Mouse (Mus musculus): ENCODE measurements at regions not wholly inside any gene's neighbourhood (a gene's known extent, or its start where the extent isn't known, plus 50 kb on each side); places are given as distances from the start of the nearest gene placed in this dataset.

DNA sequence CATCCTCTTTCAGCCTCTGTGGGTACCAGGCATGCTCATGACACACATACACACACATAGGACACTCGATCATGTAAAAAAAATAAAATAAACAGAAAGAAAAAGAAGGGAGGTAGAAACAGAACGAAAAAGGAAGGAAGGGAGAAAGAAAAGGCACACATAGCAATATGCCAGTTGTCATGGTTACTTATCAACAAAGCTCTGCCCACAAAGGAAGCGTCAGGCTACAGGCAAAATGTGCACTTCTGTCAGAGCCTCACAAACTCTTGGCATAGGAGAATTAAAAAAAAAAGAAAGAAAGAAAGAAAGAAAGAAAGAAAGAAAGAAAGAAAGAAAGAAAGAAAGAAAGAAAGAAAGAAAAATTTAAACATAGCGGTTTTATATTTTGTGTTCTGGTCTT lies 56.9 kb upstream of the Sox2 start:
- no peak for DNase-seq

DNA sequence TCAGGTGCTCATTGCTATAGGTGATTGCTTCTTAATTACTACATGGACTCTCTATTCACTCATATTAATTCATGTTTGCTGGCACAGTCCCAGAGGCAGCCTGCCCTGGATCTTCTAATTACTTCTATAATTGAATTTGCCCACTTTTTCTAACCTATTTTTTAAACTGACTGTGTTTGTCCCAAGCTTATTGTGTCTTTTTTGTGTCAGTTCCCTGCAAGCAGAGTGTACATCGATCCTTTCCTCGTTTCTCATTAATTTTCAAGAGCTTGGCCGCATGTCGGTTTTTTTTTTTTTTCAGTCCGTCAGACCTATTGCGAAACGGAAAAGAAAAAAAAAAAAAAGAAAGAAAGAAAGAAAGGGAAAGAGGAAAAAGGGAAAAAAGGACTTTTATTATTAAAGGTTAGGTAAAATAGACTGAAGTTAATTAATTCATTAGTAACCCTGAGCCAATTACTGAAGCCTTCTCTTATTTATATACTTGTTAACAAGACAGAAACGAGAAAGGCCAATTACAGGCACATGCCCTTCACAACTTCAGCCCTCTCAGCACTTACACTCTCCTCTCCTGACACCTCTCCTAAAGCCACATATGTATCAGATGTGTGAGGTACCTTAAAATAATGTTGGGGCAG lies 72.2 kb upstream of the Sox2 start:
- DNase-seq, result no peak

DNA sequence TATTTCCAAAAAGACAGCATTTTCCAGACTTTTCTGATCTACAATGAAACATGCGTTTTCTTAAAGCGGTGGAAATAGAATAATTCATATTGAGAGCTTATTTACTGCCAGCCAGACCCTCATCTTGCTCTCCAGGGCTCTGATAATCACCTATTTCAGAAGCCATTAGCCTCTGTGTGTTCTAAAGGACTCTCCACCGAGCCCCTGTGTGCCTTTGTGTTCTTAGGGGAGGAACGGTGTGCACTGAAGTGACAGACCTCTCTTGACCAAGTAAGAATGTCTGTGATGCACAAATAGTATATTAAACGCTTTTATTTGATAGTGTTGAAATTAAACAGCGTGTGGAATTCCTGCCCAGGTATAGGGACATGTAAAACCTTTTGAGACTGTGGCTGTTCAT lies 73.1 kb upstream of the Sox2 start:
- no peak for DNase-seq

DNA sequence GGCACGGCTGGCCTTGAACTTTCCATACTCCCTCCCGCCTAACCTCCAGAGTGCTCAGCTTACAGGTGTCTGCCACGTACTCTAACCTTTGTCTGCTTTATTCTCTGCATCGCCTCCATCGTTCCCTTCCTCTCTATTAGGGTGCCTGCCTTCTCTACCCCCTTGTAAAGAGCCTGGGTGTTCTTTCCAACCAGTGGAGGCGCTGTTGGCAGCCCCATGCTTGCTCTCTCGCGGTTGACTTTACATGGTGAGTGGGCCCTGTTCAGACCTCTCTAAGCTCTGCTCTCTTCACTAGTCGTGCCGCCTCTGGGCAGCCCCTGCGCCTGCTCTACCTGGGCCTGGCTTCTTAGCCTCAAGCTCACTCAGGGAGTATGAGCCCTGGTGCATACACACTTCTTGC lies 74.0 kb upstream of the Sox2 start:
- no peak for DNase-seq

DNA sequence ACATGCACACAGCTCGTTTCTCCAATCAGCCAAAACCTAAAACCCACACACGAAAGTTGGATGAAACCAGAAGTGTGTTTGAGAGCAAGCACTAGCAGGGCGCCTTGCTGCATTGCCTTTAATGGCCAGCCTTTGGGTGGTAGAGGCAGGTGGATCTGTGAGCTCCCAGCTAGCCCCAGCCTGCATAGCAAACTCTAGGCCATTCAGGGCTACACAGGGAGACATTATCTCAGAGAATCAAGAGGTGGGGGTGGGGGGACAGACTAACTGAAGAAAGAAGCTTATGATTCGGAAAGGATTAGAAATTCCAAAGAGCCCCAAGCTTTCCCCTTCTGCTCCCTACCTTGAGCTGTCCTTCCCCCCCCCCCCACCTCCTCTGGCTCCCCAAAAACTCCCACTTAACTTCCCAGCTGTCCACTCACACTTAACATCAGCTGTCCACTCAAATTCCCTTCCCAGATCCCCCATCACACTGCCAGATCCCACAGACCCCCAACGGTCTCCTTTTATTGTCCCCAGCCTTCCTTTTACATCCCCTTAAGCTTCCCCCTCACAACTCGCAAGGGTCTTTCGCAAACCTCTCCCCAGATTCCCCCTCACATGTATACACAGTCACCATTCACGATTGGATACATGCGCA lies 75.4 kb upstream of the Sox2 start:
- no peak for DNase-seq

DNA sequence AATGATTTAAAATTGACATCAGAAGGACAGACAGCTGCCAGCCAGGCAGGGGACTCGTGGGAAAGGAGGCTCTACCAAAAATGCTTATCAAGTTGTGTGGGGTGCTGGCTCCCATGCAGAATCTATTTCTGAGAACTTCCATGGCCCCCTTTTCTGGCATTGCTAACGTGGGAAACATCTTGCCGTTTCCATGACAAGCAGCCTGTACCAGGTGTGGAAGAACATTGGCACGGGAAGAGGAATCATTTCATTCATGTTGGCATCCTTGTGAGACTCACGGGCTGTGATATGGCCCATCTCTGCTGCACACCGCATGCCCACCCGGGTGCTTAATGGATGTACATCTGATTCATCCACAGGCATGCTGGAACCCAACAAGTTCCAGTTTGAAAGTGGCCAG lies 76.9 kb upstream of the Sox2 start:
- DNase-seq, result no peak

DNA sequence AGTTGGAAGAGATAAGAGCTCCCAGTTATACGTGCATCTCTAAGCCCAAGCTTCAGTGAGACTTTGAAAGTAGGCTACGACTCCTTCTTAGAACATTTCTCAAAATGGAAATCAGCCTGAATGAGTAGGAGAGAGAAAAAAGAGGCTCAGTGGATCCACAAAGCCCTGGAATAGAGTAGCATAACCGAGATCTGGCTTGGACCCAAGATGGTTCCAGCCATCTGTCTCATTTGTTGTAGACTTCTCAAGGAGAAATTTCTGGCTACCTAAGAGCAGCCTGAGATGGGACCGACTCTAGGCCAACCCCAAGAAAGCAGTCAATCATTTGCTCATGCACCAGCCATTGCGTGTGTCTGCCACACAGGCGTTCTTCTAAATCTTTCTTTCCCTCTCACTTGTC lies 78.1 kb upstream of the Sox2 start:
- DNase-seq, result no peak

DNA sequence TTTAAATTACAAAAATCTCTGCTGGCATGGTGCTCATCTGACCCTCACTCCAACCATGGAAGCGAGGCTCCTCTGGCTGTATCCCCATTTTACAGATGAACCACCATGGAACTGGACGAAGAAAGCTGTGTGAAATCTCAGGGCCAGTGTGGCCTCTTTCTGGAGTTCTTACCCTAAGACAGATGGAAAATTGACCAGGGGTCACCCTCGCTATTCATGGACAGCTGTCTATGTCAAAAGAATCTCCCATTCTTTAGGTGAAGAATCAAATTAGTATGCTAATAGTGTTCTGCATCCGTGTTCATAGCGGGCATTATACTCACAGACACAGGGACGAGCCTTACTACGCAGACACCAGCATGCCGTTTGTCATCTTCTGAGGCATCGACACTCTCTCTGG lies 78.6 kb upstream of the Sox2 start:
- no peak for DNase-seq

DNA sequence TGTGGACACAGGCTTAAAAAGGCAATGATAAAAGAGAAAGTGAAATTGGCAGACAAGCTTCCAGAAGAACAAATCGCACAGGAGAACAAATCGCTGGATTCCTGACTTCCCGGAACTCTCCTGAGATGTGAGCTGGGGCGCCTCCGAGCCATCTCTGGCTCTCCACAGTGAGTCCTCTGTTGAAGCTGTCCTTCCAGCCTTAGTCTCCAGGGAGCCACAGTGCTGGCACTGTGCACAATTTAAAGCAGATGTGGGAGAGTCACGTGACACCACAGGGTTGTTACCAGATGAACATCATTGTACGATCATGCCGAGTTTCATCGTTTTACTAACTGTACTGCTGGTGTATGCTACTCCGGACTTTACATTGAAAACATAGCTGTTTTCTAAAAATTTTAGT lies 80.2 kb upstream of the Sox2 start:
- no peak for DNase-seq

DNA sequence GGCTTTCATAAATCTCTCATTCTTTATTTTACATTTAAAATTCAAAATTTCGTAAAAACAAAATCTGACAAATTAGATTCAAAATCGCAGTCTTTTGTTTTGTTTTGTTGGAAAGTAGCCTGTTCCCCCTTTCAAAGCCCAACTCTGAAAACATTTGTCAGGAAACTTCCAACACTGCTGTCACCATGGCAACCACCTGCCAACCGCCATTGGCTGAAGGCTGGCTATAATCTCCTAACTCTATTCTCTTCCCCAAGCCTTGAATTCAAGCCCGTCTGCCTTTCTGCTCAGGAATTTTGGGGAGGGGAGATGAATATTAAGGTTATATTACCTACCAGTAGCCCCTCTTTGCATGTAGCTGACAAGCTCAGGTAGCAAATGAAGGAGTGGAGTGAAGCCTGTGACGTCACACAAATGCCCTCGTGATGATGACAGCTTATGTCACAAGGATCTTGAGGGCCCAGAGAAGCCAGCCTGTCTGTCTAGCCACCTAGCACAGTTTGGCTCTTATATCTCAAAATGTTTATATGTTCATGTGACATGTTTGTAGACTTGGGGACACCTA lies 82.0 kb upstream of the Sox2 start:
- no peak for DNase-seq

DNA sequence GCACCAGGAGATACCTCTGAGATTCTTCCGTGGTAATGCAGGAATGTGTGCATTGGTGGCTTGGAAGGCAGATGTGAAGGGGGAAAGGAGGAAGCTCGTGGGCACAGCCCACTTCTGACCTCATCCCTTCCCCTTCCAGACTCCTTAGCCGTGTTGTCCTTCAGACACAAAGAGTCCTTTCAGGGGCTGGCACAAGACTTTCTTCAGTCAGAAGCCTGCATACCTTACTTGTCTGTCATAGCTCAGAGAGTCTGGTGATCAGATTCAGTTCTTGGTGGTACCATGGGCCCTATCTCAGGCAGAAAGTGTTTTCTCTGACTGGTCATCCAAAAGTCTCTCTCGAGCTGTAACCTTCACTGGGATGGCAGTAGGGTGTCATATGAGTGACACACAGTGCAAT lies 84.8 kb upstream of the Sox2 start:
- no peak for DNase-seq

DNA sequence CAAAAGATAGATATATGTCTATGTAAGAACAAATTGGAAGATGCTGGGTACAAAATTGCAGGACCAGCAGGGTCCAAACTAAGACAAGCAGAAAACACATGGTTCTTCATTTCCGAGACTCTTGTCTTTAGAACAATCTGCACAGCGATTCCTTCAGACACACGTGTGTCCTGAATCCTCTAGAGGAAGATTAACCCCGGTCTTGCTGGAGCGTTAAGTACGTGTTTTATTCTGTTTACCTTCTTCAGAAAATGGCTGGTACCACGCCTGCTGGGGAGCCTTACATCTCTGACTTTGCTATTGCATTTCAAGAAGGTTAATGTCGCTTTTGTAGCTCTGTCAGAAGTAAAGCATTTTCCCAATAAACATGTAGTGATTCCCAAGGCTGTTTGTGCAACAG lies 87.3 kb upstream of the Sox2 start:
- DNase-seq, result no peak

DNA sequence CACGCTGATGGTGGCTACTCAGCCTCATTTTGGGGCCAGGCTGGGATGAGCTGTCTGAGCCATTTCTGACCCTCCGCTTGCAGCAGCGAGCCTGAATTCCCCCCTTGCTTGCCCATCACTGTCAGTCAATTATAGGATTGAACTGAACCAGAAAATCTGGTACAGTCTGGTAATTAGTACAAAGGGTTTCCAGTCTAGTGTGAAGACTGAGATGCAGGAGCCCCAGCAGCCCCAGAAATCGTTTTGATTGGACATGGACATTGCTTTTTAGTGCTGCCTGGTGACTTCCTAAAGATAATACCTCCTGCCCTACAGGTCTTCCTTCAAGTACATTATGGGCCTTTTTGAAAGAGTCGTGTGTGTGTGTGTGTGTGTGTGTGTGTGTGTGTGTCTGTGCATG lies 88.5 kb upstream of the Sox2 start:
- DNase-seq, result no peak

DNA sequence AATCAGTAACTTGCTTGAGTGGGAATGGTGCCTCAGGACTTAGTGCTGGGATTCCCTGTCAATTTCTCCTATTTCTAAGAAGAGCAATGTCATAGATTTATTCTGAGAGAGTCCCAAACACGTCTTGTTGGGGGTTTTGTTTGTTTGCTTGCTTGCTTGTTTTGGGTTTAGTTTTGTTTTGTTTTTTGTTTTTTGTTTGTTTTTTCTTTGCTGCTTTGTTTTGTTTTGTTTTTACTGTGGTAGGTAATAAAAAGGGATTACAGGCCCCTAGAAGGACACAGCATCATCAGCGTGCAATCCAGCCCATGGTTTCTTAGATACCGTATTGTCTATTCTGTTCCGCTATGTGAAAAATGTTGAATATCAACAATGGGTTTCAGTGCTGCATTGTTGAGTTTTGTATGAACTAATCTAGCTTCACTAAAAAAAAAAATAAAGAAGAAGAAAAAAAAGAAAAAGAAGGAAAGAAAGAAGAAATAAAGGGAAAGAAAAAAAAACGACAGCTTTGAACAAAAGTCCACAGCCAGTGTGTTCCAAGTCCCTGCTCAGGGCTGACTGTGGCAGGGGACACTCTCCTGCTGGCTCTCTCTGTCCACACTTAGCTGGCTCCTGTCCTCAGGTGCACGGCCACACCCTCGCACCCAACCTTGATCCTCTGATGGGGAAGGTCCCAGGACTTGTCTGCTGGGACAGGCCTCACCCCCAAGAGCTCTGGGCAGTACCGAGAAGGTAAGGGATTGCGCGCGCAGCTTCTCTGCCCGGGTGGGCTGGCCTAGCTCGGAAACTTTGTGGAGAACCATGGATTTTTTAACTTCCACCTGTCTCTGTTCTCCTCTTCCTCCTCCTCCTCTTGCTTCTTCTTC lies 90.1 kb upstream of the Sox2 start:
- no peak for DNase-seq

DNA sequence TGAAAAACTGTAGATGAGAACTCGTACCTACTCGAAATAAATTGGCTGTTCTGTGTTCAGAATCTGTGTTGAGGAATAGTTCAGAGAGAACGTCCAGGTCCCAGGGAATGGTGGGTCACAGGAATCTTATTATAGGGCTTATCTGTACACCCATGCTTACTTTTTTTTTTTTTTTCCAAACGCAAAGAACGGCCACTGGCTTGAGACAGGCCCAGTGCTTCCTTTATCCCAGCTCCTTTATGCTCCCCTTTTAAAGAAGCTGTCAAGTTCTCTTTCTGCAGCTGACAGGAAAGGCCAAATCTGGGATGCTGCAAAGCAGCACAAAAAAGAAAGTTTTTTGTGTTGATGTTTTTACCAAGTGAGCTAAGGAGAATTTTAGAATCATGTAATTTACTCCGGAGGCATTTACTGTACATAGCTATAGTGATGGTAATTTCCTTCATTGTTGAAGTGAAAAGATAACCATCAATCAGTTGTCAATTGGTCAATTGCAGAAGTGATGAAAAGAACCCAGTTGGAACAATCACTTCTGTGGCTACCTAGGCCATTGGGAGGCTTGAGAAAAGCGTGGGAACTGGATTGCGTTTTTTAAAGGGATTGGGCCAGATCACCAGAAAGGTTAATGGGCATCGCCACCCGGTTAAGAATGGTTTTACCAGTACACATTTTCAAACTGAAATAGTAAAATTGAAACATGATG lies 91.2 kb upstream of the Sox2 start:
- DNase-seq, result no peak

DNA sequence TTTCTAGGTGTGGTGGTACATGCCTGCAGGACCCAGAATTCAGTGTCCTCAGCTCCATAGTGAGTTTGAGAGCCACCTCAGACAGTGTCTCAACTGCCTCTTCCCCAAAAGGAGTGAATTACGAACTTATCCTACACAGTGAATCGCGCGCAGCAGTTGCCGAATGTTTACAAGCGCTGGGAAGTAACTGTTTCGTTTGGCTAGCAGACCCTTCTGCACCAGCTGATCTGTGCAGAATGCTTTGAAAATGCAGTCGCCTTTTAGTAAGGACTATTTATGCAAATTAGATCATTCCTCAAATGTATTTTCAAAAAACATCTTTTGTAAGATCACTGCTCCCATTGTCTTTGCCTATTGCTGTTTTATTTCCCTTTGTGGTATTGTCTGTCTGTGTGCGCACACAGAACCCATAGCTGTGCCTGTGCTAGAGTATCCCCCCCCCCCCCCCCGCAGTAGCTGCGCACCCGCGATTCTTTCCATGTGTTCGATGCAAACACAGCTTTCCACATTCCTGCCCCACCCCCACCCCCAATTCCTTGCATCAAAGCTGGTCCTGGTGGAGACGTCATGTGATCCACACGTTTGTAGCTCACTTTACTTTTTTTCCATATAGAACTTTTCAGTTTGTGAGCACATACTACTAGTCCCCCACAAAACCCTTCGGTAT lies 97.5 kb upstream of the Sox2 start:
- DNase-seq, result no peak

DNA sequence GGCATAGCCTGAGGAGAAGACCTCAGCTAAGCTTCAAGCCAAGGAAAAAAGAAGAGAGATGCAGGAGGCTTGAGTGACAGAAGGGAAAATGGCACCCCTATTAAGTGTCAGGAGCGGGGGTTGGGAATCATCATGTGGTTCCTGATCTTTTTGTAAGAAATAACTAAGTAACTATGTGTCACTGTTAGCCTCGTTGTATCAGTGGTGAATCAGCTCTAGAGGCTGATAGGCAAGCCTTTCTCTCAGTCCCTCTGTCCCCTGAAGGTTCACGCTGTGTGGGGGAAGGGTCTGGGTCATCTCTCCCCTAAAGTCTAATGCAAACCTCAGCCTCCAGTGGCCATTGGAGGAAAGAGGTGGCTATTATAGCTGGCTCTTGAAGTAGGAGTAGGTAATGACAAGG lies 99.1 kb upstream of the Sox2 start:
- DNase-seq, result no peak

DNA sequence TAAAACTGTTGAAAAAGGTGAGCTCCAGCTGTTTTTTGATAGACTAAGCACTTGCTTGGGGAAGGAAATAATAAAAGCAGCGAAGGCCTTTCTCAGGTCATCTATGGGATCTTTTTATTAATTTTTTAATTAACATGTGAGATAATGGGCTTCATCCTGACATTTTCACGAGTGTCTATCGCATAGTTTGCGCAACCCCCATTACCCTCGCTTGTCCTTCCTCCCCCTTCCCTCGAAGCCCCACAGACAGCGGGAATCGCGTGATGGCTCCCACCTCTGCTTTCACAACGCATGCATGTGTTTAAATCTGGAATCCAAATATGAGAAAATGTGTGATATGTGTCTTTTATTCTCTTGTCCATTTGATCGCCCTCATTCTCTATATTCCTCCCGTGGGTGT lies 100.0 kb upstream of the Sox2 start:
- DNase-seq, result no peak

DNA sequence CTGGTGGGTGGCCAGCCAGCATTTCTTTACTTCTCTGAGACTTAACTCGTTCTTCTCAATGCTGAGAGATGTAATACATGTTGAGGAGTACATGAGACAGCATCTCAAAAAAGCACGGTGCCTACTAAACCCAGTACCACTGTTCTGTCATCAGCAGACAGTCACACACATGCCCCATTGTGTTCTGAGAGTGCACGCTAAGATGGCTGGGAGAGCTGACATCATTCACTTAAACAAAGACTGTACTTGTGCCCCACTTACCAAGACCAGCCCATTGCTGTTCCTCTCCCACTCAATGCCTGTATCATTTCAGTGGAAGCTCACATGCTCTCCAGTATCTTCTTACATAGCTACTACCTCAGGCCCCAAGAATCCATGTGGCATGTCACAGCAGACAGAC lies 117.8 kb upstream of the Sox2 start:
- DNase-seq, result no peak

DNA sequence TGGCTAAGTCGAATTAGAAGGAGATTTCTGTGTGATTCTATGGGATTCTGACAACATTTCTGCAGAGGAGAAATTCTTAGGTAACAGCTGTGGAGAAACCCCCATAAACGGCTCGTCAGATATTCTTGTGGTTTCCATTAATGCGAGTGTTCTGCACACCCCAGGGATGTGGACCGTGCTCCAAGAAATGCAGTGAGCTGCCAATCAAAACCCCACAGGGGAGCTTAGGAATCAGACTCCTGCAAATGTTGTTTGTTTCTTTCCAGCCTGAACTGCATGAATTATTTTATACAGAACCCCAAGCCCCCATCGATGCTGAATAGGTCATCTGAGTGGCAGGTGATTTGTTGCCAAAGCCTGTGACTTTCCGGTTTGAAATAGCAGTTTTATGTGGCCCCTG lies 118.4 kb upstream of the Sox2 start:
- DNase-seq, result no peak

DNA sequence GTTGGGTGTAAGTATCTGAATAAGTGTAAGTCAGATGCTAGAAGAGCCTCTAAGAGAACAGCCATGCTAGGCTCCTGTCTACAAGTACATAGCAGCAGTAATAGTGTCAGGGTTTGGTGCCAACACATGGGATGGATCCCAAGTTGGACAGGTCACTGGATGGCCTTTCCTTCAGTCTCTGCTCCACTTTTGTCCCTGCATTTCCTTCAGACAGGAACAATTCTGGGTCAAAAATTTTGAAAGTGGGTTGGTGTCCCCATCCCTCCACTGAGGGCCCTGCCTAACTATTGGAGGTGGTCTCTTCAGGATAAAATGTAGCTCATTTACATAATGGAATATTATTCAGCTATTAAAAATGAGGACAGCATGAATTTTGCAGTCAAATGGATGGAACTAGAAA lies 122.7 kb upstream of the Sox2 start:
- no peak for DNase-seq

DNA sequence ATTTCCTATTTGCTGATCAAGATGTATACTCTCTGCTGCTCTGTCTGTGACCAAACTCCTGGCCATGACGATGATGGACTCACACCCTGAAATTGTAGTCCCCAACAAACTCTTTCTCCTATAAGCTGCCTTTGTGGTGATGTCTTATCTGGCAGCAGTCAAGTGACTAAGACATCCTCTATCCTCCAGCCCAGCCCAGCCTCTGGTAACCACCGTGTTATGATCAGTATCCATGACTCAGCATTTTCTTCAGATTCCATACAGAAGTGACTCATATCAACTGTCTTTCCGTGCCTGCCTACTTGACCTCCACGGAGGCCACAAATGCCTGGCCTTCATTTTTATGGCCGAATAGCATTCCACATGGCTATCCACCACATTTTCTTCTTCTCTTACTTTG lies 124.5 kb upstream of the Sox2 start:
- DNase-seq, result no peak
